Mouse (Mus musculus): ENCODE results near the gene Ankrd33. TPM values are rescaled to one million over a fixed set of nuclear protein-coding genes. Genes with fewer than 3 reads are reported as not detected.

The Ankrd33 gene
- polyA plus RNA-seq, 1 experiment from 2014 or later, result not detected

DNA sequence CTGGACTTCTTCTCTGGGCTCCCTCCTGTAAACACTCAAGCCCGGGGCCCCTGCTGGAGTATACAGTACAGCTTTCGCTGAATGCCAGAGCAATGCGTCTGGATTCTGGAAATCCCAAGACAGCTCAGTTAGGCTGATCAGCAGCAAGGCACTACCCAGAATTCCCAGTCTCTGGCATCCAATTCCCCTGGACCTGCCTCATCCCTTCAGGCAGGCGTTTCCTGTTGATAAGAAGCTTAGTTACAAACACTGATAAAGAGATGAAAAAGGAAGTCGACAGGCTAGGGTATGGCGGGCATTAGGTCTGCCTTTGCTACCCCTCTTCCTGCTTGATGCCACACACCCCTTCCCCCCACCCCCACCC lies 32.3 kb downstream of the Ankrd33 start:
- Histone ChIP-seq H3K36me3 (ENCODE audit: insufficient read depth, low read length) (no peaks in the 10 kb centered on the region), H3K4me2 (ENCODE audit: low read length) (no peak overlapping the region), H3K9me3 (replicated peaks; ENCODE audit: low read length) (no peaks in the 10 kb centered on the region), H3K4me3 (replicated peaks; ENCODE audit: low read depth, low read length) (no peak overlapping the region), H3K27me3 (ENCODE audit: insufficient read depth, low read length) (no peaks in the 10 kb centered on the region), H3K9ac (ENCODE audit: low read depth, low read length) (no peak overlapping the region), H3K4me1 (replicated peaks; ENCODE audit: insufficient read depth, low read length) (peaks cover 29% of the 10 kb centered on the region), H3K27ac (no peak overlapping the region)
- no peak for ATAC-seq (replicated peaks; ENCODE audit: low FRiP score, low read depth)
- DNase-seq (ENCODE audit: low spot score), result no peak
- WGBS, result 50% methylated on average over 6 of the region's 6 CpGs
- no peak for TF ChIP-seq CTCF (IDR thresholded peaks at IDR 0.05; ENCODE audit: low read depth)

DNA sequence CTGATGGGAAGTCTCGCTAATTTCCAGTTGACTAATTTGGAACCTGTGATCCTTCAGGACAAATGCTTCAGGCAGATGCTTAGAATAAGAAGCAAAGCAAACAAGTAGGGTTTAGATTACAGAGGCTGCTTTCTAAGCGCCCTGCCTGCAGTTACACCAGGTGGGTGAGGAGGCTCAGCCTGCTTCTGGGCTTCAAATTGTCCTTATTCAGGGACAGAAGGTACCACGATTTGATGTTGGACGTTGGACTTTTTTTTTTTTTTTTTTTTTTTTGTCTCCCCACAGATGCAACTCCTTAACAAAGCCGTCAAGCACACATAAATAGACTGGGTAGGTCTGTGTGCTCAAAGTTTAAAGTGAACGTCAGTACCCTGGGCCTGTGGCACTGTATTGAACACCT lies 33.0 kb downstream of the Ankrd33 start:
- ATAC-seq (replicated peaks; ENCODE audit: low FRiP score, low read depth) (no peak), DNase-seq (ENCODE audit: low spot score) (no peak)
- Histone ChIP-seq H3K27me3 (ENCODE audit: insufficient read depth, low read length) (no peaks in the 10 kb centered on the region), H3K9me3 (replicated peaks; ENCODE audit: low read length) (no peaks in the 10 kb centered on the region), H3K9ac (ENCODE audit: low read depth, low read length) (no peak overlapping the region), H3K4me1 (replicated peaks; ENCODE audit: insufficient read depth, low read length) (peaks cover 23% of the 10 kb centered on the region), H3K36me3 (ENCODE audit: insufficient read depth, low read length) (no peaks in the 10 kb centered on the region), H3K4me2 (ENCODE audit: low read length) (no peak overlapping the region), H3K27ac (no peak overlapping the region), H3K4me3 (replicated peaks; ENCODE audit: low read depth, low read length) (no peak overlapping the region)
- 63% methylated on average over 6 of the region's 6 CpGs for WGBS
- no peak for TF ChIP-seq CTCF (IDR thresholded peaks at IDR 0.05; ENCODE audit: low read depth)

DNA sequence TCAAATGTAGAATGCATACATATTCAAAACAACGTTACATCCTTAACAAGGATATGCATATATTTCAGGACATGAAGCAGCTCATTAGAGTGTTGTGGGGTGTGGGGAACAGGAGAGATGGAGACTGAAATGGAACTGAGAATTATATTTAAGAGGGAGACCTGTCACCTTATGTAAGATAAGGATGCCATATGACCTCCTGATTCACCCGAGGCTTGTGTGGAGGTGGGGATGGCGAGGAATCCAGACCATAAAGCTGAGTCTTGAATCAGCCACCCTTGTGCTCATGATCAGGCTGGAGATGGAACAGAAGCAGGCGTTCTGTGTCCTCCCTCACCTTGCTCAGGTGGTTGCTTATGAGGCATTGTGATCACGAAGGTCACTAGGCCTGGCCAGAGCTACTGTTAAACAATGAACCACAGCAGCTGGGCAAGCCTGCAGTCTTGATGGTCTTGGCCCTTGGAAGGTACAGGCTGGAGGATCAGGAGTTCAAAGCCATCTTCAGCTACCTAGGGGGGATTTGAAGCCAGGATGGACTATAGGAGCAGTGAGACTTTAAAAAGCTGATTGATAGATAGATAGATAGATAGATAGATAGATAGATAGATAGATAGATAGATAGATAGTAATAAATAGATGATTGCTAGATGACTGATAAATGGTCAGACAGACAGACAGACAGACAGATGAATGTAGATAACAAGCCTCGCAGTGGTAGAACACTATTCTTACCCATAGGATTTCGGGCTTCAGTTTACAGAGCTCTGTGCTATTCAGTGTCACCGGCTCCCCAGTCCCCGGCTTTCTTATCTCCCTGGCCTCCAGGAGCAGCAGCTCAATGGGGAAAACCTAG lies 36.1 kb downstream of the Ankrd33 start:
- no peak overlapping the region for H3K27ac ChIP-seq
- no peak for TF ChIP-seq CTCF (IDR thresholded peaks at IDR 0.05; ENCODE audit: low read depth)

DNA sequence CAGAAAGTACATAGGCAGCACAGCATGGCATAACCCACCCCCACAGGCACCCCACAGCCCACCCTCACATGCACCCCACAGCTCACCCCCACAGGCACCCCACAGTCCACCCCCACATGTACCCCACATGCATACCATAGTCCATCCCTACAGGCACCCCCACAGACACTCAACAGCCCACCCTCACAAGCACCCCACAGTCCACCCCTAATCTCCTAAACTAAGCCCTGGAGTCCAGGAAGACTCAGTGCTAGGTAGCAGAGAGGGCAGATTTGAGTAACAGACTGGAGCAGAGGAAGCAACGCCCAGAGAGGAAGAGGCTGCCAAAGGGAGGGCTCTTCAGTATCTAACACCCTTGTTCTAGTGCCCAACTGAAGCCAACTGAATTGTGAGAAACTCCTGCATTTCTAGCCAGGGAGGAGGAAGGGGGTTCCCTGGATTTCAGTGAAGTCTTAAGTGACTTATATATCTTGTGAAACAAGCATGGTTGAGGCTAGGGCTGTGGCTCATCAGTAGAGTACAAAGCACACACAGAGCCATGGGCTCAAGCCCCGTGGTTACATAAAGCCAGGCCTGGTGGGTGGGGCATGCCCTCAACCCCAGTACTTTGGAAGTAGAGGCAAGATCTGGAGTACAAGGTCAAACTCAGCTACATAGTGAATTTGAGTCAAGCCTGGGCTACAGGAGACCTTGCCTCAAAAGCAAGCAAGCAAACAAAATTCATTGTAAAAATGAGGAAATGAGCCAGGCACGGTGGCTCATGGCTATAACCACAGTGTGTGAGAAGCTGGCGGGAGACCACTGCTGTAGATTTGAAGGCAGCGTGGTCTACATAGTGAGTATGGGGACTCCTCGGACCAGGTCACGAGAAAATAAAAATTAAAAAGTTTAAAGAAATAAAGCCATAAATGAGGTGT lies 39.4 kb downstream of the Ankrd33 start:
- Histone ChIP-seq H3K27ac (no peak overlapping the region), H3K9me3 (replicated peaks; ENCODE audit: low read length) (0 out of 2 replicates have a peak, but pooled peaks cover 5% of the 10 kb centered on the region), H3K9ac (ENCODE audit: low read depth, low read length) (no peak overlapping the region), H3K27me3 (ENCODE audit: insufficient read depth, low read length) (no peaks in the 10 kb centered on the region), H3K4me1 (replicated peaks; ENCODE audit: insufficient read depth, low read length) (0 out of 2 replicates have a peak, but pooled peaks cover 3% of the 10 kb centered on the region), H3K4me2 (ENCODE audit: low read length) (no peak overlapping the region), H3K4me3 (replicated peaks; ENCODE audit: low read depth, low read length) (no peak overlapping the region), H3K36me3 (ENCODE audit: insufficient read depth, low read length) (no peaks in the 10 kb centered on the region)
- ATAC-seq (replicated peaks; ENCODE audit: low FRiP score, low read depth) (no peak), DNase-seq (ENCODE audit: low spot score) (no peak)
- TF ChIP-seq CTCF (IDR thresholded peaks at IDR 0.05; ENCODE audit: low read depth), result no peak
- 85% methylated on average over 7 of the region's 7 CpGs for WGBS

More for the DNA sequence above, 36.1 kb downstream of the Ankrd33 start:
- 80% methylated on average over 9 of the region's 9 CpGs for WGBS
- no peaks in the 10 kb centered on the region for H3K27me3 ChIP-seq (ENCODE audit: insufficient read depth, low read length)
- 0 out of 2 replicates have a peak, but pooled peaks cover 2% of the 10 kb centered on the region for H3K9me3 ChIP-seq (replicated peaks; ENCODE audit: low read length)
- H3K4me2 ChIP-seq (ENCODE audit: low read length), result no peak overlapping the region
- ATAC-seq (replicated peaks; ENCODE audit: low FRiP score, low read depth), result no peak
- peaks cover 3% of the 10 kb centered on the region; the same call in 1 of the 2 replicates for H3K4me1 ChIP-seq (replicated peaks; ENCODE audit: insufficient read depth, low read length)
- DNase-seq (ENCODE audit: low spot score), result no peak
- no peak overlapping the region for H3K9ac ChIP-seq (ENCODE audit: low read depth, low read length)
- no peaks in the 10 kb centered on the region for H3K36me3 ChIP-seq (ENCODE audit: insufficient read depth, low read length)
- H3K4me3 ChIP-seq (replicated peaks; ENCODE audit: low read depth, low read length), result no peak overlapping the region

DNA sequence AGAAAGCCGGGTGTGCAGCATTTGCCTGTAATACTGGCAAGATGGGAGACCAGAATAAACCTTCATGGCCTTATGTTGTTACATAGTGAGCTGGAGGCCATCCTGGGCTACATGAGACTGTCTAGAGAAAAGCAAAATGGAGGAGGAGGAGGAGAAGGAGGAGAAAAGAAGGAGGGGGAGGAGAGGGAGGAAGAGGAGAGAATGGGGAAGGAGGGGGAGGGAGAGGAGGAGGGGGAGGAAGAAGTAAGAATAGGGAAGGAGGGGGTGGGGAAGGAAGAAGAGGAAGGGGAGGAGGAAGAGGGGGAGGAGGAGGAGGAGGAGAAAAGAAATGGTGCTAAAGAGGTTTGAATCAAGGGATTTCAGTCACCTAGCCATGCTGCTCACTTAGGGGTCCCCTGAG lies 44.6 kb downstream of the Ankrd33 start:
- Histone ChIP-seq H3K36me3 (ENCODE audit: insufficient read depth, low read length) (no peaks in the 10 kb centered on the region), H3K9ac (ENCODE audit: low read depth, low read length) (no peak overlapping the region), H3K27me3 (ENCODE audit: insufficient read depth, low read length) (no peaks in the 10 kb centered on the region), H3K4me3 (replicated peaks; ENCODE audit: low read depth, low read length) (no peak overlapping the region), H3K27ac (no peak overlapping the region), H3K4me2 (ENCODE audit: low read length) (no peak overlapping the region), H3K9me3 (replicated peaks; ENCODE audit: low read length) (0 out of 2 replicates have a peak, but pooled peaks cover 5% of the 10 kb centered on the region), H3K4me1 (replicated peaks; ENCODE audit: insufficient read depth, low read length) (peaks cover 12% of the 10 kb centered on the region)
- ATAC-seq (replicated peaks; ENCODE audit: low FRiP score, low read depth) (no peak), DNase-seq (ENCODE audit: low spot score) (no peak)
- no peak for TF ChIP-seq CTCF (IDR thresholded peaks at IDR 0.05; ENCODE audit: low read depth)
- WGBS, result 3% methylated on average over 1 of the region's 1 CpGs

DNA sequence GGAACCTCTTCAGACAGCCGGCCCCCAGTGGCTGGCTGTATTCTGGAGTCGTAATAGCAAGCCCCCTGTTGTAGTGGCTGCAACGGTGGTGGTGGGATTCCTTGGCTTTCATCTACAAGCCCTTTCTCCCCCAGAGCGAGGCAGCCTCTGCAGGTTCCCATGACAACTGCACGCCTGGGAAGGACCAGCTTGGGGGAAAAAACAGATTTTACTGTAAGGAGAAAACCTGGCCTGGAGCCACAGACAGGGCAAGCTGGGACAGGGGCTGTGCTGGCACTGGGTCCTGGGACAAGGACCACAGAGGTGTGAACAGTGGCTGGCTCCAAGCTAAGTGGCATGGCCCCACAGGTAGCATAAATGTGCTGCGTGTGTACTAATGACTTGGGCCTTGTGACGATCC lies 45.0 kb downstream of the Ankrd33 start:
- no peak for TF ChIP-seq CTCF (IDR thresholded peaks at IDR 0.05; ENCODE audit: low read depth)
- DNase-seq (ENCODE audit: low spot score) (no peak), ATAC-seq (replicated peaks; ENCODE audit: low FRiP score, low read depth) (no peak)
- WGBS, result 32% methylated on average over 7 of the region's 7 CpGs
- Histone ChIP-seq H3K9ac (ENCODE audit: low read depth, low read length) (no peak overlapping the region), H3K9me3 (replicated peaks; ENCODE audit: low read length) (0 out of 2 replicates have a peak, but pooled peaks cover 5% of the 10 kb centered on the region), H3K4me1 (replicated peaks; ENCODE audit: insufficient read depth, low read length) (peaks cover 14% of the 10 kb centered on the region), H3K4me3 (replicated peaks; ENCODE audit: low read depth, low read length) (no peak overlapping the region), H3K36me3 (ENCODE audit: insufficient read depth, low read length) (no peaks in the 10 kb centered on the region), H3K4me2 (ENCODE audit: low read length) (no peak overlapping the region), H3K27me3 (ENCODE audit: insufficient read depth, low read length) (no peaks in the 10 kb centered on the region), H3K27ac (no peak overlapping the region)

Data from kidney, postnatal 0 days (tissue).